Mouse (Mus musculus): Measurements from ENCODE around the gene Col23a1.

Gene Col23a1

DNA sequence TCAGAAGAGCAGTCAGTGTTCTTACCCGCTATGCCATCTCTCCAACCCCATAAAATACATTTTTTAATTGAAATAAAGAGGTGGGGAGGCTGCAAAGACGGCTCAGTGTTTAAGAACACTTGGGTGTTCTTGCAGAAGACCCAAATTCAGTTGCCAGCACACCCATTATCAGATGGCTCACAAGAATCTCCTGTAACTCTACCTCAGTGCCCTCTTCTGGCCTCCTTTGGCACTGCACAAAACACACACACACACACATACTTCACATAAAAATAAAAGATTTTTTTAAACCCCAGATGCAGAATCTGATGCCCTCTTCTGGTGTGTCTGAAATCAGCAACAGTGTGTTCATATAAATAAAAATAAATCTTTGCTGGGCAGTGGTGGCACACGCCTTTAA, 299.1 kb downstream of the Col23a1 start:
- CTCF ChIA-PET, result no interaction called here

DNA sequence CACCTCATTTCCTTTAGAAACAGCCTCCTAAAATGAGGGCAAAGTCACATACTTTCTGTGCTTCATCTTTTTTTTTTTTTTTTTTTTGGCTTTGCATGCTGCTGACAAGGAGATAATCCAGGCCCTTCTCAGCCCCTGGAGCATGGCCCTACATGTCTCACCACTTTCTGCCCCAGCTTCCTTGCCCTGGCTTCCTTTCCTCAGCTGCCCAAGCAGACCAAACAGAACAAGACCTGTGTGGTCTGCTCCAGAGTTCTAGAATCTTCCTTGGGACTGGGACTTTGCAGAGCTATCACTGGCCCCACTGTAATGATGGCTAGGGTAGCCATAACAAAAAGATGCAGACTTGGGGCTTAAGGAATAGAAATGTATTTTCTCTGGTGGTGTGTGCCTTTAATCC, 300.3 kb downstream of the Col23a1 start:
- CTCF ChIA-PET, result interaction anchor here (0.7 kb wide), 1 partner anchor 102 kb away, joined by 25 read pairs; no protein-coding TSS in a partner anchor

DNA sequence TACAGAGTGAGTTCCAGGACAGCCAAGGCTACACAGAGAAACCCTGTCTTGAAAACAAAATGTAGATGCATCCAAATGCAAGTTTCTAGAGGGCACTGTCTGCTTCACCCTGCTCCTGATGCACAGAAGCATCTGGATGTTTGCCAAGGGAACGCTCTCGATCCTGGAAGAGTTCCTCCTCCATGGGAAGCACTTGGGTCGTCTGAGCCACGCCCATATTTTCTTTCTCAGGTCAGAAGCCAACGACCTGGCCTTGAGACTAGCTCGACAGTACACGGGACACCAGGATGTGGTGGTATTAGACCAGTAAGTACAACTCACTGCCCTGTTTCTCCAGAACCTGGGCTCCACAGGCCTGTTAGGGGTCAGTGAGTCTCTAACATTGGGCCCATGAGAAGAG, 301.4 kb downstream of the Col23a1 start:
- CTCF ChIA-PET, result no interaction called here

DNA sequence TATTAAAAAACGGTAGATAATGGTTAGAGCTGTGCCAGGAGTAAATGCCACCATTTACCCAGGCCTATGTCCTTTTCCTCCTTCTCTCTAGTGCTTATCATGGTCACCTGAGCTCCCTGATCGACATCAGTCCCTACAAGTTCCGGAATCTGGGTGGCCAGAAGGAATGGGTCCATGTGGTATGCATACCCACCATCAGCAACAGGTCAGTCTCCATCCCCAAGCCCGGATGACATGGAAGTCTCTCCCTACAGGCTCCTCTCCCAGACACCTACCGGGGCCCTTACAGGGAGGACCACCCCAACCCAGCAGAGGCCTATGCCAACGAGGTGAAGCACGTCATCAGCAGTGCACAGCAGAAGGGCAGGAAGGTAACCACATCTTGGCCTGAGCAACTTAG, 302.2 kb downstream of the Col23a1 start:
- CTCF ChIA-PET, result no interaction called here

DNA sequence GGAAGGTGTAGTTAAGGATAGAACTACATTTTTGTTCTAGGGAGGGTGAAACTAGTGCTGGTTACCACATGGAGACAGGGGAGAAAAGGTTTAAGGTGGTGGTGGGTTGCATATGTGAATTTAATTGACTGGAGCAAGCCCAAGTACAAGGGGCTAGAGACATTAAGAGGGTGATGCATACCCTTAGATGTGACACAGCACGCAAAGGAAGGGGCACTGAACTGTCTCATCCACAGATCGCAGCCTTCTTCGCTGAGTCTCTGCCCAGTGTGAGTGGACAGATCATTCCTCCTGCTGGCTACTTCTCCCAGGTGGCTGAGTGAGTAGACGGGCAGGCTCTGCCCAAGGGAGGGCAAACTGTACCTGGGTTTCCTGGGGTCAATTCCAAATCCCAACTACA, 303.6 kb downstream of the Col23a1 start:
- CTCF ChIA-PET, result no interaction called here

DNA sequence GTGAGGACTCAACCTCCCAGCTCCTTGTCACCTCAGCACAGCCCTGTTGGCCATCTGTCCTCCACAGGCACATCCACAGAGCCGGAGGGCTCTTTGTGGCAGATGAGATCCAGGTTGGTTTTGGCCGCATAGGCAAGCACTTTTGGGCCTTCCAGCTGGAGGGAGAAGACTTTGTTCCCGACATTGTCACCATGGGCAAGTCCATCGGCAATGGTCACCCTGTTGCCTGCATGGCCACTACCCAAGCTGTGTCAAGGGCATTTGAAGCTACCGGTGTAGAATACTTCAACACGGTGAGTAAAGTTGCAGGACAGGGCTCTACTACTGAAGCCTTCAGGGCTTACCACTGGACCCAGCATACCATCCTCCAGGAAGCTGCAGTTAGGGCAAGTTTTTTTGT, 304.1 kb downstream of the Col23a1 start:
- CTCF ChIA-PET, result no interaction called here

DNA sequence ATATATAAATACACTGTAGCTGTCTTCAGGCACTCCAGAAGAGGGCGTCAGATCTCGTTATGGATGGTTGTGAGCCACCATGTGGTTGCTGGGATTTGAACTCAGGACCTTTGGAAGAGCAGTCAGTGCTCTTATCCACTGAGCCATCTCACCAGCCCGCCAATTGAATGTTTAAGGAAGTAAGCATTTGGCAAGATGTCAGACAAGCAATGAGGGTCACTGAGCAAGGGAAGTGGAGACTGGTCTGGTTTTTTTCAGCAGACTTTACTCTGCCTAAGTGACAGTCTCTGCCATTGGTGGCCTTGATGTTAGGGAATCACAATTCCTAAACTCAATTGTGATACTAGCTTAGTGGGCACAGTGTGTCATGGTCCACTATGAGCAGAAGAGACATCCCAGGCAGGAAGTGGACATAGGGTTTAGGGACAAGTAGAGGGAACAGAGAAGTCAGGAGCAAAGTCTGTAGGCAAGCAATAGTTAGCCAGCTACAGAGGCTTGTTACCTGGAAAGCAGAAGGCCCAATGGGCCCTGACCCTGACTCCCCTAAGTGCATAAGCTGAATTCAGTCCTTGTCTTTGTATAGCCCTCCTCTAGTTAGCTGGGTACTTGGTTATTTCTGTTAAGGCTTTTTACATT, 305.1 kb downstream of the Col23a1 start:
- CTCF ChIA-PET, result interaction anchor here (0.5 kb wide), 1 partner anchor 30 kb away, joined by 9 read pairs; no protein-coding TSS in a partner anchor

DNA sequence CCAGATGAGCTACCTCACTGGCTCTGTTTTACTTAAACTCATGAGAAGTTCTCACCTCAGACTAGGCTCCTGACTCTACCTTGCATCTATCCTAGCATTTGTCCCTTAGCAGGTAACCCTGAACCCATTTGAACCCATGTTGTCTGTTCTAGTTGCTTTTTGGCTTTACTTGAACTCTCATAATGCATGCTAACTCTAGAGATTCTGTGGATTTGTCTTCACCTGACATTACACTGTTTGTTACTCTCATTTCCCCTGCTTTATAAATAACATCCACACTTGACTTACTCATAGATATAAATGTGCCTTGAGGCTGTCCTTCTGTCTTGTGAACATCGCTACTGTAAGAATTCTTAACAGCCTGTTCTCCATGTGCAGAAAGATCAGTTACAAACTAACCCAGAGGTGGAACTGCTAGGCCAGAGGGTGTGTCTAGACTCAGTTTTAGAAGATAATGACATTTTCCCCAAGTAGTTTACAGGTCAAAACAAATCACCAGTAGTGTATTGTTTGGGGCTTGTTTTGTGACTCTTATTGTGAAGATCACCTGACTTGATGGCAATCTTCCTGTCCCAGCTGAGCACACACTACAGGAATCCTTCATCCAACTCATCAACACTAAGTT, 305.9 kb downstream of the Col23a1 start:
- CTCF ChIA-PET, result interaction anchor here (0.5 kb wide), 1 partner anchor 30 kb away, joined by 9 read pairs; no protein-coding TSS in a partner anchor

DNA sequence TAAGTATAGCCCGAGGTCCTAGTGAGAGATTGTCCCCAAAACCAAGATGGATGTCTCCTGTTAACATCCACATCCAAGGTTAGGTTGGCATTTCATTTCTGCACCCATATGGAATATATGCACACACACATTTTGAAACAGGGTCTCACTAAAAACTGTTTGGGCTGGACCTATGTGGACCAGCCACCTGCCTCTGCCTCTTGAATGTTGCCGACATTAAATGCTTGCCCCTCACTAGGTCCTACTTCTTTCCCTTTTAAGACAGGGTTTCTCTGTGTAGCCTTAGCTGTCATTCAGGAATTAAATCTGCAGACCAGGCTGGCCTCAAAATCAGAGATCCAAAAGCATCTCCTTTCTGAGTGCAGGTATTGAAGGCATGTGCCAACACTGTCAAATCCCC, 307.8 kb downstream of the Col23a1 start:
- CTCF ChIA-PET, result no interaction called here

DNA sequence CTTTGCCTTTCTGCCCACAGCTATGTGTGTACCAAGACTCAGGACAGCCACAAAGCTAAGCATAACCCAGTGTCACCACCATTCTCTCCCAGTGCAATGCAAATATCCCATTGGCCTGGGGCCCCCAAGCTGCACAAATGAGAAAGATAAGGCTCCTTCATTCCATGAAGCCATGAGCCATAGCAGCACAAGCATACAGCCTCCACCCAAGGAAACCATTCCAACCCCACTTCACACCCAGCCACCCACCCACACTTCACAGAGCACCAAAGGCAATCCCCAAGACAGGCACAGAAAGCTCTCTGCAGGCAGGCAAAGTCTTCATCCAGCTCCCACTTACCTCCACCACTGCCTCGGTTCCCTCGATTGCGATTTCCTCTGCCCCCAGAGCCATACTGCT, 312.5 kb downstream of the Col23a1 start:
- CTCF ChIA-PET, result interaction anchor here (0.6 to 1.1 kb wide), 2 partner anchors 14 to 229 kb away, joined by 4 to 22 read pairs; no protein-coding TSS in a partner anchor

DNA sequence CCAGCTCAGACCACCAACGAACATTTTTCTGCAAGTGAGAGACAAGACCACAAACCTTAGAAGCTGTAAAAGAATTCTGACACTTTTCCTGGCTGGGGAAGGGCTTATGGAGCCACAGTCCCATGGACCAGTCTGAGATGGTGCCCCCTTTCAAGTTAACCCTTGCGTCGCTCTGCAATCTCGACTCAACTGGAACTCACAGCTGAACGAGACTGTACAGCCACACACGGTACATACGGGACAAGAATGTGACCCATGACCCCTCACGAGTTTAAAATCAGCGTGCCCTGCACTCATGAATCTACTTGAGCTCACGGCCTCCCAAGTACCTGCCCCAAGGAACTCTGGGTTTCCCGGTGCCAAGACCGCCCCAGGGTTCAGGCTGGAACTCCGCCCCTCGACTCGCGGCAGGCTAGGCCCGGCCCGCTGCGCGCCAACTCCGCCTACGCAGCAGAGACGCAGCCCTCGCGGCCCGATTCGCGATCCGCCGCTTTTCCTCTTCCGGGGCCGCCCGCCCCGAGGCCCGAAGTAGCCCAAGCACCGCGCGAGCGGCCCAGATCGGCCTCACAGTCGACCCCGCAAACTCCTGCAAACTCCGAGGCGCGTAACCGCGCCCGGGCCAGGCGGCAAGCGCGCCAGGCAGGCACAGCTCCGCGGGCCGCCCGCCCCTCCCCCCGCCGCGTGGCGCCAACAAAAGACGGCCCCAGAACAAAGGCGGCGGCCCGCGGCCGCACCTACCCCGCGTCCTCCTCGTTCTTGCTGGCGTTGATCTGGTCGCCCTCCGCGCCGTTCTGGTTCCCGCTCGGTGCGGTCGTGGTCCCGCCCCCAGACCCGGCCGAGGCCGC, 316.1 kb downstream of the Col23a1 start:
- CTCF ChIA-PET, result interaction anchor here (0.8 to 1.7 kb wide), 4 partner anchors 10 to 76 kb away, joined by 3 to 9 read pairs (median 4); no protein-coding TSS in a partner anchor

DNA sequence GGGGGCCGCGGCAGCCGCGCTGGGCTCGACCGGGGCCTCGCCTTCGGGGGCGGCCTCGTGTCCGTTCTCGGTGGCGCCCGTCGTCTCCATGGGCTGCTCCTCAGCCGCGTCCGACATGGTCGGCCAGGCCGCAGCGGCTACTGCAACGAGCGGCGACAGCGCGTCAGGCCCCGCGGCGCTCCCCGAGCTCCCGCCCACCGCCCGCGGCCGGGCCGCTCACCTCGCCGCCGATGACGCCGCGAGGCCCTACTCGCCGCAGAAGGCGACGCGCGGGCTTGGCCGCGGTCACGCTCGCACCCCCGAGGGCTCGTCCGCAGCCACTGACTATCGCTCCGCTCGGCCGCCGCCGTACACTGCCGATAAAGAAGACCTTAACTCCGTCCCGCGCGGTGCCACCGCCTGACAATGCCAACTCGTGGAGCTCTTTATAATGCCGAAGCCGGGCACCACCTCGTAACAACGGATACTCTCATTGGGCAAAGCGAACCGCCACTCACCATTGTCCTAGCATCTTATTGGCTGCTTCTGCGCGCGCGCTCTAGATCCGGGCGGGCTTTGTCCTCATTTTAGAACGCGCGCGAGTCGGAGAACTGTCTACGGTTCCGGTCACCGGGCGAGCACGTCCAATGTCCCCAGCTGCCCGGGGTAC, 316.9 kb downstream of the Col23a1 start, which contains the start of gene Hnrnpab:
Gene Hnrnpab, minus strand, starts transcription at position 401 of the 649 bp plus-strand sequence.
- CTCF ChIA-PET, result interaction anchor here (0.8 to 1.1 kb wide), 3 partner anchors 22 to 75 kb away, joined by 3 to 4 read pairs (median 3); partner anchors contain the start of gene Phykpl

DNA sequence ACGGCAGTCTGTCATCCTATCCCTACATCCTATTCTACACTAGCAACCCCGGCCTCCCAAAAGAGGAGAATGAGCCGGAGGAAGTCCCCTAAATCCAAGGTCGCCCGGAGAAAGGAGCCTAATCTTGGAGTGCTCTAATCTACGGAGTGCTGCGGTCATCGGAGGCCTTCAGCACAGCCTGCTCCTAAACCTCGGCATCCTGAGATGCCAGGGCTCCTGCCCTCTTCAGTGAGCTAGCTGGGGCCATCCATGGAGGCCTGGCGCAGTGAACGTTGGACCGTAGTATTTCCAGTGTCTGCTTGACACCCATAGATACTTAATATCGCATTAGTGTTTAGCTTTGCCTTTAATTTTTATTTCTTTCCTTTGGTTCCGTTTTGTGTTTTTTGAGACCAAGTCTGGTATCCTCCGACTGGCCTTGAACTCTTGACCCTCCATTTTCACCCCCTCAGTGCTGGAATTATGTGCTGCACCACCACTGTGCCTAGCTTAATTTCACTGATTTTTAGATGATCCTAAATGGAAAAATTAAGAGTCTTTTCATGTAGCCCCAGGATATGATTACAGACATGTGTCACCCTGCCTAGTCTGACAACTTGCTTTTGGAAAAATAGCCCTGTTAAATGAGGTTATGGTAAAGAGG, 317.5 kb downstream of the Col23a1 start:
- CTCF ChIA-PET, result interaction anchor here (1.0 kb wide), 1 partner anchor 22 kb away, joined by 3 read pairs; the partner anchor contains the start of gene Phykpl

DNA sequence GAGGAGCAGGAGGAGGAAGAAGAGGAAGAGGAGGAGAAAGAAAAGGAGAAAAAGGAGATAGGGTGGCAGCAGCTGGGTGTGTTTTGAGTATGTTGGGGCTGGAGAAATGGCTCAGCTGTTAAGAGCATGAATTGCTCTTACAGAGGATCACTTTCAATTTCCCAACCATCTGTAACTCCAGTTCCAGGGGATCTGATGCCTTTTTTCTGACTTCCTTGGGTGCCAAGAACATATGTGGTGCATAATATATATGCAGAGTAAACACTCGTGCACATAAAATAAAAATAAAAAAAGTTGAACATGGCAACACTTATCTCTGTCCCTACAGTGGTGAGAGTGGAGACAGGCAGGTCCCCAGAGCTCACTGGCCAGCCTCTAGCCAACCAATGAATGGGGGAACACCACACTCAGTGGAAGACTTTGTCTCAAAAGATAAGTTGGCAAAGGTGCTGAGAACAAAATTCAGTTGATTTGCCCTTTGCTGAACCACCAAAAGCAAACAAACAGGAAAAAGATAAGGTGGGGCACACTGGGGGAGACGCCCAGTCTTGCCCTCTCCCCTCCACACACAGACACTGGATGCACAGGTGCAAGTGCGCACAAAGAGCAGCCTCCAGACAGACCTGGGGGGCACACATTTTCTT, 319.7 kb downstream of the Col23a1 start:
- CTCF ChIA-PET, result interaction anchor here (1.2 kb wide), 1 partner anchor 9 kb away, joined by 3 read pairs; no protein-coding TSS in a partner anchor

DNA sequence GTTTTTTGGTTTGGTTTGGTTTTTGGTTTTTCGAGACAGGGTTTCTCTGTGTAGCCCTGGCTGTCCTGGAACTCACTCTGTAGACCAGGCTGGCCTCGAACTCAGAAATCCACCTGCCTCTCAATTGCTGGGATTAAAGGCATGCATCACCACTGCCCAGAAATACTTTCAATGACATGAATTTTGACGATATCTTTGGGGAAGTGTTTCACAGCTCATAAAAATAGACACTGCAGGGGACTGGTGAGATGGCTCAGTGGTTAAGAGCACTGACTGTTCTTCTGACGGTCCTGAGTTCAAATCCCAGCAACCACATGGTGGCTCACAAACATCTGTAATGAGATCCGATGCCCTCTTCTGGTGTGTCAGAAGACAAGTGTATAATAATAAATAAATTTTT, 320.2 kb downstream of the Col23a1 start:
- CTCF ChIA-PET, result interaction anchor here (1.2 kb wide), 2 partner anchors 8 to 24 kb away, joined by 3 read pairs; no protein-coding TSS in a partner anchor

DNA sequence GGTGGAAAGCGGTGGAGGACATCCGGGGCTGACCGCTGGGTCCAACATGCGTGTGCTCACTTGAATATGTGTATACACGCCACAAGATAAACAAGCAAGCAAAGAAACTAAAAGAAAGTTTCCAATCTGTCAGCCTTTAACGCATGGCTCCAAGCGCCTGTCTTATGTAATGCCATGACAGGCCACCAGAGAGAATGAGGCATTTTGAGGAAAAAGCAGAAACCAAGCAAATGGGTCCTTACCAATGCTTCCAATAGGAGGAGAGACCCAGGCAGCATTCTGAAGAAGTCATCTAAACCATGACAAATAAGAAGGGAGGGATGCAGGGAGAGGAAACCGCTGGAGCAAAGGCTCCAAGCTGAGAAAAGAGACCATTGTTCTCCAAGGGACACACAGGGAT, 324.5 kb downstream of the Col23a1 start:
- CTCF ChIA-PET, result no interaction called here

DNA sequence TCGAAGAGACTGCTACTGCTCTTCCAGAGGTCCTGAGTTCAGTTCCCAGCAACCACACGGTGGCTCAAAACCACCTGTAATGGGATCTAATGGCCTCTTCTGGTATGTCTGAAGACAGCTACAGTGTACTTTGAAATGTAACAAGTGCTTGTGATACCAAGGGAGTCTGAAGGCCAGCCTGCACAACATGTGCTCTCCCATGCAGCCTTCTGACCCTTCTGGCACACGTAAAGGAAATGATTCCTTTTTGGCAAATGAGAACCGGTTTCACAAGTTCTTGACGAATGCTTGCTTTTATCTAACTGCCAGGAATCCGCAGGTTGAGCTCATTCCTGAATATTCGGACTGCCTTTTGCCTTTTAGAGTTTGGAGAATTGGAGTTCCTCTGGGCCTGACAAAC, 325.4 kb downstream of the Col23a1 start:
- CTCF ChIA-PET, result interaction anchor here (0.8 to 1.1 kb wide), 2 partner anchors 10 to 23 kb away, joined by 4 to 5 read pairs; no protein-coding TSS in a partner anchor

DNA sequence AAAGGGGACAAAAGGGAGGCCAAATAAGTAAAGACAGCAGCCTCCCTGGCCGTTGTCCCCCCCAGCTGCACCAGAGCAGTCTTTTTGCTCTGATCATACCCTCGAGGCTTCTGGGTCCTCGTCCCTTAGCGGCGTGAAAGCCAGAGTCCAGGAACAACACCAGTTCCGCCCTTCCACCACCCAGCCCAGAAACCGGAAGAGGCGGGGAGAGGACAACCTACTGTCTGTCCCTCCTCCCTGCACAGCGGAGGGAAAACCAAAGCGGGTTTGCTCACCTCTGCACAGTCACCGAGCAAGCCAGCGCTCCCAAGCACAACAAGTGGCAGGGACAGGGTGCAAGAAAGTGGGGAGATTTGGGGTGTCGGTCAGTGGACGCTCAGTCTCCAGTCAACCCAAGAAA, 325.9 kb downstream of the Col23a1 start:
- CTCF ChIA-PET, result interaction anchor here (0.7 to 1.5 kb wide), 5 partner anchors 10 to 68 kb away, joined by 4 to 6 read pairs (median 5); no protein-coding TSS in a partner anchor

DNA sequence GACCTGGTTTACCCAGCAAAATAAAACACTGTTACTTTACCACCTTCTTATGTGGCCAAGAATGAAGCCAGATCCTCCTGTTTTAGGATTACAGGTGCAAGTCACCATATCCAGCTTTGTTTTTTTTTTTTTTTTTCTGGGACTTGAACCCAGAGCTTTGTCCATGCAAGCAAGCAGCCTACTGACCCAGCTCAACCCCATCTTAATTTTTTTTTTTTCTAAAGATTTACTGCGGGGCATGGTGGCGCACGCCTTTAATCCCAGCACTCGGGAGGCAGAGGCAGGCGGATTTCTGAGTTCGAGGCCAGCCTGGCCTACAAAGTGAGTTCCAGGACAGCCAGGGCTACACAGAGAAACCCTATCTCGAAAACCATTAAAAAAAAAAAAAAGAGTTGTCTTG, 326.4 kb downstream of the Col23a1 start:
- CTCF ChIA-PET, result interaction anchor here (0.5 to 2.5 kb wide), 7 partner anchors 11 to 69 kb away, joined by 3 to 15 read pairs (median 5); no protein-coding TSS in a partner anchor

DNA sequence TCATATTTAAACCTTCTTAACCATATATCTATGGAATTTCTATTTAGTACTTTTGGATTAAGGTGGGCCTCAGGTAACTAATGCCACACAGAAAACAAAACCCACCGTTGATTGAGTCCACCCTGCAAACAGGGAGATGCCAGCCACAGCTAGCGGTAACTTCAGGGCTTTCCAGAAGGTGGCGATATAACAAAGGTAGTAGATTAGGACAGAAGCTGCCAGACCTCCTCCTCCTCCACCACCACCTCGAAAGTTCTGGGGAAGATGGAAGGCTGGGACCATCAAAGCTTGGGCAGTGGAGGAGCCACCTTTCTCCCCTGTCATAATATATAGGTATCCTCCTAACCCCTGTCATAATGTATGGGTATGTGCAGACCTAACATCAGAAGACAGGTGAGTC, 328.0 kb downstream of the Col23a1 start:
- CTCF ChIA-PET, result interaction anchor here (0.9 to 2.5 kb wide), 3 partner anchors 8 to 68 kb away, joined by 3 to 15 read pairs (median 4); no protein-coding TSS in a partner anchor
